Mouse (Mus musculus) heart, embryonic 12.5 days (tissue): ENCODE measurements around the gene Tmprss2. TPM values are rescaled to one million over a fixed set of nuclear protein-coding genes. Genes with fewer than 3 reads are reported as not detected.

ENCODE experiments used
- ATAC-seq: fragments of 200-750 bp; cut with Nextera tagmentation; 2 replicates; pipeline ENCODE4 v1.8.0; 2017; ENCODE audit warnings: moderate TSS enrichment, moderate library complexity; ENCODE audit not compliant: insufficient number of reproducible peaks, low FRiP score
- H3K27ac ChIP-seq: fragments of 300-500 bp; sonication (generic); 2 replicates; pipeline ENCODE4 v1.5.1; 2016; ENCODE audit warnings: mild to moderate bottlenecking, moderate library complexity; ENCODE audit not compliant: poor library complexity, severe bottlenecking
- H3K27me3 ChIP-seq: fragments of 300-500 bp; sonication (generic); replicated peaks from 2 replicates; pipeline ENCODE4 v1.6.1; 2016; ENCODE audit warnings: mild to moderate bottlenecking, moderate library complexity
- H3K36me3 ChIP-seq: fragments of 300-500 bp; sonication (generic); 2 replicates; pipeline ENCODE4 v1.6.1; 2016; ENCODE audit warnings: mild to moderate bottlenecking, moderate library complexity
- H3K4me1 ChIP-seq: fragments of 300-500 bp; sonication (generic); replicated peaks from 2 replicates; pipeline ENCODE4 v1.6.1; 2016; ENCODE audit warnings: mild to moderate bottlenecking
- H3K4me2 ChIP-seq: fragments of 300-500 bp; sonication (generic); 2 replicates; pipeline ENCODE4 v1.6.1; 2016; ENCODE audit warnings: mild to moderate bottlenecking, moderate library complexity
- H3K4me3 ChIP-seq: fragments of 300-500 bp; sonication (generic); 2 replicates; pipeline ENCODE4 v1.5.1; 2016; ENCODE audit warnings: mild to moderate bottlenecking
- H3K9ac ChIP-seq: fragments of 300-500 bp; sonication (generic); 2 replicates; pipeline ENCODE4 v1.6.1; 2016; ENCODE audit warnings: mild to moderate bottlenecking, moderate library complexity
- H3K9me3 ChIP-seq: fragments of 300-500 bp; sonication (generic); replicated peaks from 2 replicates; pipeline ENCODE4 v1.6.1; 2016; ENCODE audit warnings: mild to moderate bottlenecking, moderate library complexity
- WGBS: fragments of 180-500 bp; shearing (Covaris S2); methylation state at CpG from one replicate; pipeline ENCODE4 v1.1.7; 2016; 5-methylcytosine and 5-hydroxymethylcytosine counted together
- polyA plus RNA-seq: library from polyadenylated mRNA; unstranded; fragments of >200 nt; fragmentation: Nextera tagmentation; extraction: Ambion mirVana; gene quantifications from 2 replicates; pipeline ENCODE4 v1.2.1, GENCODE M21; 2016

The Tmprss2 gene
- polyA plus RNA-seq, 1 experiment from 2014 or later, result 0.46 TPM

- Histone ChIP-seq H3K9ac (no peak overlapping the region), H3K4me1 (peaks cover 5% of the 10 kb centered on the region), H3K36me3 (no peaks in the 10 kb centered on the region), H3K4me3 (no peak overlapping the region), H3K27ac (no peak overlapping the region), H3K4me2 (no peak overlapping the region), H3K27me3 (no peaks in the 10 kb centered on the region), H3K9me3 (no peaks in the 10 kb centered on the region)
- ATAC-seq, result no peak
- WGBS, result 77% methylated on average over 2 of the region's 2 CpGs
These were observed 81.8 kb downstream of the Tmprss2 start for GRCm38 (mm10) chr16:97529241-97529640.

GRCm38 (mm10) chr16:97523024-97523423, 88.0 kb downstream of the Tmprss2 start:
- ATAC-seq, result no peak
- 10% methylated on average over 1 of the region's 1 CpGs for WGBS

GRCm38 (mm10) chr16:97521983-97522382, 89.0 kb downstream of the Tmprss2 start:
- H3K9me3 ChIP-seq, result no peaks in the 10 kb centered on the region
- ATAC-seq, result no peak
- no peaks in the 10 kb centered on the region for H3K27me3 ChIP-seq
- 74% methylated on average over 6 of the region's 6 CpGs for WGBS
- no peak overlapping the region for H3K4me3 ChIP-seq
- H3K4me2 ChIP-seq, result no peak overlapping the region
- no peak overlapping the region for H3K9ac ChIP-seq
- H3K4me1 ChIP-seq, result no peaks in the 10 kb centered on the region
- H3K27ac ChIP-seq, result no peak overlapping the region
- no peaks in the 10 kb centered on the region for H3K36me3 ChIP-seq

More at GRCm38 (mm10) chr16:97523024-97523423, 88.0 kb downstream of the Tmprss2 start:
- Histone ChIP-seq H3K27me3 (no peaks in the 10 kb centered on the region), H3K4me1 (no peaks in the 10 kb centered on the region), H3K4me3 (no peak overlapping the region), H3K36me3 (no peaks in the 10 kb centered on the region), H3K4me2 (no peak overlapping the region), H3K9ac (no peak overlapping the region), H3K27ac (no peak overlapping the region), H3K9me3 (no peaks in the 10 kb centered on the region)

- 65% methylated on average over 3 of the region's 3 CpGs for WGBS
- Histone ChIP-seq H3K27ac (no peak overlapping the region), H3K9ac (no peak overlapping the region), H3K36me3 (no peaks in the 10 kb centered on the region), H3K4me3 (no peak overlapping the region), H3K9me3 (no peaks in the 10 kb centered on the region), H3K27me3 (no peaks in the 10 kb centered on the region), H3K4me1 (peaks cover 5% of the 10 kb centered on the region; the same call in 1 of the 2 replicates), H3K4me2 (no peak overlapping the region)
- no peak for ATAC-seq
These were observed 94.7 kb downstream of the Tmprss2 start for GRCm38 (mm10) chr16:97516341-97516740.

Other genes with a start within 250 kb of the Tmprss2 start
- gene Mx1, start 148.3 kb downstream of the Tmprss2 start, polyA plus RNA-seq, result 0.22 TPM in 1 of 2 replicates, not detected in the other
- not detected in 2 replicates for gene Fam3b, start 96.4 kb downstream of the Tmprss2 start, polyA plus RNA-seq
- 2.3 and 2.7 TPM in 2 replicates for gene Ripk4, start 152.6 kb upstream of the Tmprss2 start, polyA plus RNA-seq
- 7.3 and 9.1 TPM in 2 replicates for gene Prdm15, start 240.7 kb upstream of the Tmprss2 start, polyA plus RNA-seq